26 mouse cellular contexts compared by ENCODE assay signal in genomic region chr4:24845546-24845945, GRCm38 (mm10). TPM values are rescaled to one million over a fixed set of nuclear protein-coding genes. Genes with fewer than 3 reads are reported as not detected.
"Had no signal": no experiment of that assay in that cellular context is flagged by ENCODE, and none has a peak within 500 bp of the region (broad histone marks: within the 10 kb centered on the region; RNA-seq: fewer than 3 reads in every experiment).

No protein-coding gene starts in this region.

- ATAC-seq: liver, embryonic 12.5 days; midbrain, embryonic 13.5 days; midbrain, embryonic 16.5 days had no signal

- H3K4me3 ChIP-seq: kidney, embryonic 15.5 days; limb, embryonic 10.5 days; limb, embryonic 13.5 days; liver, embryonic 12.5 days; liver, embryonic 15.5 days; lung, embryonic 15.5 days; megakaryocyte, embryonic 14.5 days; midbrain, embryonic 10.5 days; midbrain, embryonic 13.5 days; myocyte; stomach, embryonic 15.5 days had no signal

- H3K4me2 ChIP-seq: kidney, embryonic 15.5 days; limb, embryonic 13.5 days; liver, embryonic 12.5 days; liver, embryonic 15.5 days; lung, embryonic 15.5 days; midbrain, embryonic 13.5 days; stomach, embryonic 15.5 days had no signal

- H3K9me3 ChIP-seq: kidney, embryonic 15.5 days; limb, embryonic 10.5 days; limb, embryonic 13.5 days; liver, embryonic 12.5 days; liver, embryonic 15.5 days; lung, embryonic 15.5 days; megakaryocyte, embryonic 14.5 days; midbrain, embryonic 10.5 days; midbrain, embryonic 13.5 days; stomach, embryonic 15.5 days had no signal

- H3K36me3 ChIP-seq: kidney, embryonic 15.5 days; limb, embryonic 10.5 days; limb, embryonic 13.5 days; liver, embryonic 12.5 days; liver, embryonic 15.5 days; lung, embryonic 15.5 days; midbrain, embryonic 10.5 days; midbrain, embryonic 13.5 days; stomach, embryonic 15.5 days had no signal

- DNase-seq: kidney, adult 11 months; kidney, adult 8-10 months; kidney, postnatal 10 days; kidney, postnatal 4 days; layer of hippocampus, postnatal 36 days; liver; lung, adult 18-20 months; lung, postnatal 10 days; lung, postnatal 36 days; right cerebral cortex, postnatal 25 days; spleen, adult 18-20 months; thymus, adult 18-20 months; thymus, postnatal 36 days had no signal

- H3K9ac ChIP-seq: kidney, embryonic 15.5 days; limb, embryonic 13.5 days; liver, embryonic 12.5 days; liver, embryonic 15.5 days; lung, embryonic 15.5 days; midbrain, embryonic 13.5 days; stomach, embryonic 15.5 days had no signal

- H3K27ac ChIP-seq: kidney, embryonic 15.5 days; limb, embryonic 10.5 days; limb, embryonic 13.5 days; liver, embryonic 12.5 days; liver, embryonic 15.5 days; lung, embryonic 15.5 days; midbrain, embryonic 10.5 days; midbrain, embryonic 13.5 days; stomach, embryonic 15.5 days had no signal

- H3K27me3 ChIP-seq: kidney, embryonic 15.5 days; limb, embryonic 13.5 days; lung, embryonic 15.5 days; midbrain, embryonic 13.5 days; stomach, embryonic 15.5 days had no signal

- H3K4me1 ChIP-seq: kidney, embryonic 15.5 days; liver, embryonic 12.5 days; lung, embryonic 15.5 days; stomach, embryonic 15.5 days had no signal

RNA-seq across cellular contexts. Expression of gene Klhl32, which starts 5.4 kb away (rescaled TPM):
- total RNA-seq: monocyte, adult 5-6 weeks had no signal
